Mouse (Mus musculus): Measurements from ENCODE around the gene Cby3. TPM values are rescaled to one million over a fixed set of nuclear protein-coding genes. Genes with fewer than 3 reads are reported as not detected.

The Cby3 gene
- not detected in 2 replicates for polyA plus RNA-seq (2012; rRNA removed)

DNA sequence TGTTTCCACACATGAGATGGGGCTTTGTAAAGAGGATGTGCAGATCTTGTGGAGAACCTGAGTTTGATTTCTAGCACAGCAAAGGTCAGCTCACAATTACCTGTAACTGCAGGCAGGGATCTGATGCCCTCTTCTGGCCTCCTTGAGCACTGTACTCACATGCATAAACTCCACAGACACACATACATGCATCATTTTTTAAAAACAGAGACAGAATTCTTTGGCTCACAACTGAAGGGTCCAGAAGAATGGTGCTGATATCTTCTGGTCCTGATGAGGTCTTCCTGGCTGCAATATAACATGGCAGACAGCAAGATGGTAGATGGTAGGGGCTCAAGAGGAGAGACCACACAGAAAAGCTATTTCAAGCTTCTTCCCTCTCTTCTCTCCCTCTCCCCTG is at the start of gene Cby3:
Cby3 (plus strand) TSS at position 301 of the 400 bp plus-strand sequence.

DNA sequence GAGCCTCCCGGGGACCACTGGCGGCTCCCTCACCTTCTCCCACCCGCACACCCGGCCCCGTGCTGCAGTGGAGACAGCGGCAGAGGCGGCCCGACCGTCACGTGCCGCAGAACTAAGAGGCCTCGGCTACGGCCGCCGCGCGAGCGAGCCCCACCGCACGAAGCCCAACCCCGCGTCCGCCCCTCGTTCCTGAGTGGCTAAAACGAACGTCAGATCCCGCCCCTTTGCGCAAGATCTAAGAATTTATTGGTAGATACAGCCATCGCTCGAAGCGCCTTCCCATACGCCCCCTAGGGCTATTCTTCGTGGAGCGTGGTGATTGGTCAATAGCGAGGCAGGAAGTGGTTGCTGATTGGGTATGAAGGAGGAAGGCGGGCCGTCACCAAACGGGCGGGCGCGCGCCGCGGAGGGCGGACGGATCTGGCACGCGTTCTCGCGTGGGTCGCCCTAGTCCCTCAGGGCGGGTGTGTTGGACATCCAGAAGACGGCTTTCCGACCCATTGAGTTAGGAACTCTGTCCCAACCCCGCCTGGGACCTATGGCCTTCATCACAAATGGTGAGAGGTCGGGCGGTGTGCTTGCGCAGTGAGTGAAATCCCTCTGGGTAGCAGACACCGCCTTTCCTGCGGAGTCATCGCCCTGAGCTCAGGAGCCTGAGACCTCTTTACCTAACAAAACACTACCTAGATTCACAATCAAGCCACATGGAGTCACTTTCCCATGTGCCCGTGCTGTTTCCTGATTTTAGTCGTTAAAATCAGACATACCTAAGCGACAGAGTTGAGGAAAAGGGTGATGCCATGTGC is 28.6 kb upstream of the Cby3 start, which contains the start of gene Canx:
Canx (minus strand) TSS at position 178 of the 806 bp plus-strand sequence.

DNA sequence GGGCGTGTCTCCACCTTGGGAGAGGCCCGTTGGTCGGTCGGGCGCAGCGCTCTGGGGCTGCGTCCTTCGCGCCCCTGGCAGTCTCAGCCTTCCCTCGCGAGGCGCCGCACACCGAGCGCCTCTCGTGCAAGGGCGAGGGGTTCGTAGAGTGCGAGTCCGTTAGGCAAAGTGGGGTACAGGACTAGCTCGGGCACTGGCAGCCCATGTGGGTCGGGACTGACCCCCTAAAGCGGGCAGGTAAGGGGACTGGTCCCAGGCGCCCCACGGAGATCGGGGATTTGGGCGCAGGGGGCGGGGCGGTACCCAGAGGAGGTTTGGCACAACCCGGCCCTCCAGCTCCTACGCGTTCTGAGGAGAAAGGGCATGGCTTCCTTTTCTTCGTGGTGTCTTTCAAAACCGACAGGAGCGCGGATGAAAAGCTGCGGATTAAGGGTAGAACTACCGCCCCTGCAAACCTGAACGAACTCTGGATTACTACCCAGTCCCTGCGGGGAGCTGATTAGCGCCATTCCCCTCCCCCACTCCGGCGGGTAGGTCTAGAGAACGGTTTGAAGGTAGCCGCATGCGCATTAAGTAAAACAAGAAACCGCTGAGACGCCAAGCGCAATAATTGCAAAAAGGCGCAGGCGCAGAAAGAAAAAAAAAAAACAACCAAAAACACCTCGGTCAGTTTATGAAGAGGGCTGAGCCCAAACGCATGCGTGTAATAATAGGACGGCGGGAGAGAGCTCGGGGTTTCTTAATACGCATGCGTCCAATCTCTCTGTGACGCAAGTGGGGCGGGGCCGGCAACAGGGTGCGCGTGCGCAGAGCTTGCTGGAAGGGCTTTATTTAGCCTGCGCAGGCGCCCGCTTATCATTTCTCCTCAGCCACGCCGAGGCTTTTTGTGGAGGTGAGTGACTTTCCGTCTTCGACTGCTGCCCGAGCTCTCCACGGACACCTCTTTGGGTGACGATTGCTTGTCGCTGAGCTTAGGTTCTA is 22.9 kb downstream of the Cby3 start, which contains the start of gene Hnrnph1:
Hnrnph1 (plus strand) TSS at position 80 of the 981 bp plus-strand sequence.

Other genes starting within 250 kb of the Cby3 start
- 12.4 and 14.7 TPM in 2 replicates for gene Tbc1d9b, start 223.1 kb upstream of the Cby3 start, polyA plus RNA-seq (2012; rRNA removed)
- 2.0 and 3.1 TPM in 2 replicates for gene Mrnip, start 180.0 kb upstream of the Cby3 start, polyA plus RNA-seq (2012; rRNA removed)
- 79.4 and 111 TPM in 2 replicates for gene Sqstm1, start 143.6 kb upstream of the Cby3 start, polyA plus RNA-seq (2012; rRNA removed)
- 75.4 and 163 TPM in 2 replicates for gene Mgat4b, start 143.6 kb upstream of the Cby3 start, polyA plus RNA-seq (2012; rRNA removed)
- gene Ltc4s, start 115.8 kb upstream of the Cby3 start, polyA plus RNA-seq (2012; rRNA removed) = 43.0 and 77.1 TPM in 2 replicates
- gene Maml1, start 62.2 kb upstream of the Cby3 start, polyA plus RNA-seq (2012; rRNA removed) = 6.6 and 7.0 TPM in 2 replicates
- gene Canx, start 28.8 kb upstream of the Cby3 start, polyA plus RNA-seq (2012; rRNA removed) = 6.9 and 8.9 TPM in 2 replicates
- 3.3 and 5.5 TPM in 2 replicates for gene Hnrnph1, start 22.5 kb downstream of the Cby3 start, polyA plus RNA-seq (2012; rRNA removed)
- 7.6 and 9.3 TPM in 2 replicates for gene Rufy1, start 76.7 kb downstream of the Cby3 start, polyA plus RNA-seq (2012; rRNA removed)
- gene Adamts2, start 247.6 kb downstream of the Cby3 start, polyA plus RNA-seq (2012; rRNA removed) = 7.9 and 8.0 TPM in 2 replicates

All from stomach, adult 2 months (tissue).